Mouse (Mus musculus) bone marrow macrophage, adult 2 months (primary cell): Measurements from ENCODE around the gene Hmox2. TPM values are rescaled to one million over a fixed set of nuclear protein-coding genes. Genes with fewer than 3 reads are reported as not detected.
"Not testable (repeated sequence)": the region's sequence is repeated elsewhere in the genome, so short reads cannot be mapped to it uniquely, and the experiment has no call there.

Source experiments
- H3K27ac ChIP-seq: 2 replicates; pipeline ENCODE4 v1.5.1; 2012; ENCODE audit warnings: low read depth, low read length; ENCODE audit not compliant: insufficient read depth
- H3K4me1 ChIP-seq: 2 replicates; pipeline ENCODE4 v1.6.1; 2012; ENCODE audit warnings: low read length; ENCODE audit not compliant: control insufficient read depth, insufficient read depth
- H3K4me3 ChIP-seq: 2 replicates; pipeline ENCODE4 v1.5.1; 2012; ENCODE audit warnings: mild to moderate bottlenecking, low read length, moderate library complexity; ENCODE audit not compliant: insufficient read depth
- CTCF ChIP-seq: IDR thresholded peaks from 2 replicates; pipeline ENCODE4 v1.5.1; 2012; ENCODE audit warnings: low read depth, mild to moderate bottlenecking, low read length, moderate library complexity
- POLR2A ChIP-seq: IDR thresholded peaks from 2 replicates; pipeline ENCODE4 v1.6.1; 2012; ENCODE audit warnings: mild to moderate bottlenecking, low read depth, low read length, borderline replicate concordance
- polyA plus RNA-seq: library from polyadenylated mRNA; stranded (reverse); fragments of >200 nt; gene quantifications from 2 replicates; pipeline ENCODE4 v1.2.4, GENCODE M21; 2012; ENCODE audit not compliant: missing spikeins, insufficient read depth, insufficient read length

Hmox2 gene
- polyA plus RNA-seq: 230 and 252 TPM in 2 replicates

- Histone ChIP-seq H3K4me3 (peak within 1 kb of the TSS; percentile 66), H3K27ac (peak within 1 kb of the TSS; percentile 74), H3K4me1 (peaks cover 40% of the 10 kb centered on the region)
- no peak for TF ChIP-seq CTCF
- no peak; the same call in 1 of the 2 replicates for TF ChIP-seq POLR2A
These were observed at the start of gene Hmox2 for GRCm38 (mm10) chr16:4725780-4726527. Gene Hmox2, plus strand, starts transcription at chr16:4726361.

GRCm38 (mm10) chr16:4676836-4677235 lies 49.3 kb upstream of the Hmox2 start:
- no peak overlapping the region for H3K27ac ChIP-seq
- TF ChIP-seq CTCF (no peak), POLR2A (no peak)
- no peak overlapping the region for H3K4me3 ChIP-seq
- peaks cover 30% of the 10 kb centered on the region for H3K4me1 ChIP-seq

- Histone ChIP-seq H3K27ac (peak overlapping the region; percentile 13; the same call in 1 of the 2 replicates), H3K4me3 (peak overlapping the region; percentile 76; the same call in 1 of the 2 replicates), H3K4me1 (peaks cover 36% of the 10 kb centered on the region)
- TF ChIP-seq CTCF: no peak
- no peak for TF ChIP-seq POLR2A
These were observed 48.1 kb upstream of the Hmox2 start for GRCm38 (mm10) chr16:4678080-4678479.

- Histone ChIP-seq H3K4me3 (peak within 1 kb of the TSS; percentile 76), H3K27ac (peak within 1 kb of the TSS; percentile 36), H3K4me1 (peaks cover 30% of the 10 kb centered on the region)
- TF ChIP-seq POLR2A (no peak), CTCF (no peak)
These were observed 46.8 kb upstream of the Hmox2 start, which contains the start of gene Coro7 for GRCm38 (mm10) chr16:4679121-4680018. Gene Coro7, minus strand, starts transcription at chr16:4679777.

- peaks cover 20% of the 10 kb centered on the region for H3K4me1 ChIP-seq
- not testable (repeated sequence) for H3K4me3 ChIP-seq, H3K27ac ChIP-seq
These were observed 45.2 kb upstream of the Hmox2 start for GRCm38 (mm10) chr16:4680922-4681455.

- TF ChIP-seq CTCF: no peak
- TF ChIP-seq POLR2A: no peak
- peaks cover 18% of the 10 kb centered on the region for H3K4me1 ChIP-seq
- peak overlapping the region; percentile 82 for H3K4me3 ChIP-seq
- peak overlapping the region; percentile 87 for H3K27ac ChIP-seq
These were observed 43.5 kb upstream of the Hmox2 start for GRCm38 (mm10) chr16:4682628-4683179.

GRCm38 (mm10) chr16:4683193-4683580 lies 43.0 kb upstream of the Hmox2 start:
- Histone ChIP-seq H3K27ac (peak overlapping the region; percentile 87), H3K4me1 (peaks cover 14% of the 10 kb centered on the region), H3K4me3 (peak overlapping the region; percentile 82)
- TF ChIP-seq CTCF (no peak), POLR2A (no peak)

- no peak for TF ChIP-seq POLR2A
- no peak for TF ChIP-seq CTCF
- Histone ChIP-seq H3K4me3 (peak overlapping the region; percentile 82), H3K27ac (peak overlapping the region; percentile 87), H3K4me1 (peaks cover 10% of the 10 kb centered on the region)
These were observed 42.3 kb upstream of the Hmox2 start for GRCm38 (mm10) chr16:4683581-4684456.

GRCm38 (mm10) chr16:4684457-4684791 lies 41.7 kb upstream of the Hmox2 start:
- Histone ChIP-seq H3K4me1 (peaks cover 10% of the 10 kb centered on the region), H3K27ac (no peak overlapping the region; the same call in 1 of the 2 replicates), H3K4me3 (peak overlapping the region; percentile 82)
- TF ChIP-seq CTCF: no peak

- H3K4me1 ChIP-seq, H3K4me3 ChIP-seq, H3K27ac ChIP-seq: not testable (repeated sequence)
These were observed 36.8 kb upstream of the Hmox2 start for GRCm38 (mm10) chr16:4689371-4689770.
